Mouse (Mus musculus) liver, embryonic 14.5 days (tissue): ENCODE data around the gene Col23a1.

ENCODE experiments used
- CTCF ChIP-seq: IDR thresholded peaks from 2 replicates; pipeline ENCODE4 v1.5.1; 2016; ENCODE audit warnings: antibody characterized with exemption, low read depth, control low read depth
- EP300 ChIP-seq: IDR thresholded peaks from 2 replicates; pipeline ENCODE4 v1.6.1; 2016; ENCODE audit warnings: antibody characterized with exemption, low read depth

DNA sequence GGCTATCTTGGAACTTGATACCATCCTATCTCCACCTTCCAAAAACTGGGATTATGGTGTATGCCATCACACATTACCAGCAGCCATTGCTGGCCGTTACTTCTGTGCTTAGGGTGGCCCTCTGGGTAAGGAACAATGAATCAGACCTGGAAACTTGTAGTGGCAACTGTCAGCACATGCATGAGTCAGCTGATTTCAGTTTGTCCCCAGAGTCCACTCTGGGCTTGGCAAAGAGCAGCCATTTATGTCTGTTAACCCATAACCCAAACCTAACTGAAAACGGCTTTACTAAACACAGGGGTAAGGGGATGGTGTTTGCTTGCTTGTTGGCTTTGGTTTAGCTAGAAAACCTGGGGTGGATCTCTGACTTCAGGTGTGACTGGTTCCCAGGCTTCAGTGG, 51.4 kb downstream of the Col23a1 start:
- TF ChIP-seq CTCF (no peak), EP300 (no peak)
